Mouse (Mus musculus) yolk sac, embryonic 10.5 days (tissue): ENCODE measurements at regions not wholly inside any gene's neighbourhood (a gene's known extent, or its start where the extent isn't known, plus 50 kb on each side); places are given as distances from the start of the nearest gene placed in this dataset.

ENCODE experiments used
- DNase-seq: peaks from one replicate; pipeline ENCODE4 v3.0.0-alpha.2; 2017; ENCODE audit warnings: low spot score

- DNase-seq, result no peak
These were observed 75.3 kb upstream of the Arhgap21 start for GRCm38 (mm10) chr2:21044007-21044406.

GRCm38 (mm10) chr2:21043302-21043701 lies 74.6 kb upstream of the Arhgap21 start:
- DNase-seq, result no peak

GRCm38 (mm10) chr2:21037607-21038006 lies 68.9 kb upstream of the Arhgap21 start:
- DNase-seq, result no peak

GRCm38 (mm10) chr2:21037181-21037580 lies 68.5 kb upstream of the Arhgap21 start:
- peak; percentile 7 for DNase-seq

GRCm38 (mm10) chr2:21035884-21036648 lies 67.4 kb upstream of the Arhgap21 start:
- DNase-seq, result no peak

- DNase-seq, result no peak
These were observed 66.0 kb upstream of the Arhgap21 start for GRCm38 (mm10) chr2:21034651-21035050.

GRCm38 (mm10) chr2:21030650-21031049 lies 62.0 kb upstream of the Arhgap21 start:
- peak; percentile 17 for DNase-seq

- DNase-seq, result no peak
These were observed 60.8 kb upstream of the Arhgap21 start for GRCm38 (mm10) chr2:21029391-21030010.

GRCm38 (mm10) chr2:21028605-21029004 lies 59.9 kb upstream of the Arhgap21 start:
- no peak for DNase-seq

- DNase-seq, result no peak
These were observed 49.9 kb upstream of the Arhgap21 start for GRCm38 (mm10) chr2:21018535-21018934.
